Mouse (Mus musculus) stomach, postnatal 0 days (tissue): ENCODE data around the gene Sipa1l1. TPM values are rescaled to one million over a fixed set of nuclear protein-coding genes. Genes with fewer than 3 reads are reported as not detected.

Experiments
- ATAC-seq: fragments of 200-750 bp; cut with Nextera tagmentation; 2 replicates; pipeline ENCODE4 v1.8.0; 2017; ENCODE audit not compliant: low FRiP score, low TSS enrichment
- DNase-seq: peaks from one replicate; pipeline ENCODE4 v3.0.0-alpha.2; 2016; ENCODE audit warnings: low spot score
- H3K27ac ChIP-seq: fragments of 300-500 bp; sonication (generic); replicated peaks from 2 replicates; pipeline ENCODE4 v1.5.1; 2014; ENCODE audit warnings: mild to moderate bottlenecking, control low read depth
- H3K27me3 ChIP-seq: fragments of 300-500 bp; sonication (generic); 2 replicates; pipeline ENCODE4 v1.6.1; 2014; ENCODE audit warnings: low read length; ENCODE audit not compliant: control insufficient read depth, insufficient read depth
- H3K36me3 ChIP-seq: fragments of 300-500 bp; sonication (generic); 2 replicates; pipeline ENCODE4 v1.6.1; 2014; ENCODE audit warnings: low read length, mixed read lengths; ENCODE audit not compliant: control insufficient read depth, insufficient read depth
- H3K4me1 ChIP-seq: fragments of 300-500 bp; sonication (generic); replicated peaks from 2 replicates; pipeline ENCODE4 v1.6.1; 2014; ENCODE audit warnings: antibody characterized with exemption; ENCODE audit not compliant: control insufficient read depth, insufficient read depth
- H3K4me2 ChIP-seq: fragments of 300-500 bp; sonication (generic); replicated peaks from 2 replicates; pipeline ENCODE4 v1.6.1; 2014; ENCODE audit warnings: low read depth, mild to moderate bottlenecking, control low read depth, moderate library complexity
- H3K4me3 ChIP-seq: fragments of 300-500 bp; sonication (generic); 2 replicates; pipeline ENCODE4 v1.5.1; 2014; ENCODE audit warnings: low read depth, low read length, control low read depth
- H3K9ac ChIP-seq: fragments of 300-500 bp; sonication (generic); 2 replicates; pipeline ENCODE4 v1.6.1; 2014; ENCODE audit warnings: mild to moderate bottlenecking, low read length, control low read depth, mixed read lengths
- H3K9me3 ChIP-seq: fragments of 300-500 bp; sonication (generic); 2 replicates; pipeline ENCODE4 v1.6.1; 2016; ENCODE audit warnings: low read length; ENCODE audit not compliant: control insufficient read depth
- CTCF ChIP-seq: IDR thresholded peaks from 2 replicates; pipeline ENCODE4 v1.5.1; 2016; ENCODE audit warnings: antibody characterized with exemption, low read depth, mild to moderate bottlenecking, moderate library complexity
- EP300 ChIP-seq: optimal IDR thresholded peaks from 2 replicates; pipeline ENCODE3; 2016; ENCODE audit warnings: antibody characterized with exemption
- WGBS: fragments of 180-500 bp; shearing (Covaris S2); extraction: QIAGEN DNeasy Blood & Tissue Kit; methylation state at CpG from one replicate; pipeline ENCODE4 v1.1.7; 2014; 5-methylcytosine and 5-hydroxymethylcytosine counted together
- polyA plus RNA-seq: library from polyadenylated mRNA; unstranded; fragments of >200 nt; fragmentation: Nextera tagmentation; extraction: Ambion mirVana; gene quantifications from 2 replicates; pipeline ENCODE4 v1.2.1, GENCODE M21; 2015

Gene Sipa1l1
- polyA plus RNA-seq, 1 experiment from 2014 or later: 9.2 TPM

GRCm38 (mm10) chr12:82158516-82158915 lies 10.6 kb upstream of the Sipa1l1 start:
- DNase-seq: no peak
- Histone ChIP-seq H3K36me3 (no peaks in the 10 kb centered on the region), H3K4me3 (no peak overlapping the region), H3K9me3 (no peaks in the 10 kb centered on the region), H3K9ac (no peak overlapping the region), H3K4me2 (no peak overlapping the region), H3K4me1 (no peaks in the 10 kb centered on the region), H3K27me3 (no peaks in the 10 kb centered on the region), H3K27ac (no peak overlapping the region)
- no peak for ATAC-seq
- no peak for TF ChIP-seq EP300
- no peak for TF ChIP-seq CTCF
- WGBS: 95% methylated on average over 16 of the region's 16 CpGs

- DNase-seq (no peak), ATAC-seq (no peak)
- TF ChIP-seq EP300 (no peak), CTCF (peak; percentile 18; the same call in 1 of the 2 replicates)
- H3K4me3 ChIP-seq: no peak overlapping the region
- H3K27ac ChIP-seq: no peak overlapping the region
- H3K4me2 ChIP-seq: no peak overlapping the region
- no peaks in the 10 kb centered on the region for H3K4me1 ChIP-seq
- H3K9ac ChIP-seq: no peak overlapping the region
- 96% methylated on average over 3 of the region's 3 CpGs for WGBS
- H3K27me3 ChIP-seq: no peaks in the 10 kb centered on the region
- no peaks in the 10 kb centered on the region for H3K9me3 ChIP-seq
- H3K36me3 ChIP-seq: no peaks in the 10 kb centered on the region
These were observed 9.7 kb upstream of the Sipa1l1 start for GRCm38 (mm10) chr12:82159372-82159771.

GRCm38 (mm10) chr12:82165651-82166050 lies 3.5 kb upstream of the Sipa1l1 start:
- no peak overlapping the region for H3K4me2 ChIP-seq
- H3K4me3 ChIP-seq: no peak overlapping the region
- H3K27ac ChIP-seq: no peak overlapping the region
- 65% methylated on average over 4 of the region's 4 CpGs for WGBS
- TF ChIP-seq EP300 (no peak), CTCF (no peak)
- DNase-seq: no peak
- no peak for ATAC-seq
- H3K36me3 ChIP-seq: no peaks in the 10 kb centered on the region
- H3K9me3 ChIP-seq: no peaks in the 10 kb centered on the region
- no peaks in the 10 kb centered on the region for H3K4me1 ChIP-seq
- no peak overlapping the region for H3K9ac ChIP-seq
- H3K27me3 ChIP-seq: no peaks in the 10 kb centered on the region

- ATAC-seq: no peak
These were observed 3.0 kb upstream of the Sipa1l1 start for GRCm38 (mm10) chr12:82166101-82166571.

GRCm38 (mm10) chr12:82169571-82170431 lies 681 bp downstream of the Sipa1l1 start:
- DNase-seq (peak; percentile 79), ATAC-seq (peak; percentile 79)
- Histone ChIP-seq H3K27me3 (no peaks in the 10 kb centered on the region), H3K4me3 (peak overlapping the region; percentile 89), H3K27ac (peak overlapping the region; percentile 95), H3K36me3 (no peaks in the 10 kb centered on the region), H3K4me2 (peak overlapping the region; percentile 93), H3K4me1 (no peaks in the 10 kb centered on the region; the same call in 1 of the 2 replicates), H3K9ac (peak overlapping the region; percentile 92), H3K9me3 (no peaks in the 10 kb centered on the region)
- TF ChIP-seq EP300: no peak
- 0 out of 2 replicates have a peak, but pooled peaks have one; percentile 12 for TF ChIP-seq CTCF
- WGBS: under 1% methylated on average over 69 of the region's 109 CpGs

More at GRCm38 (mm10) chr12:82166101-82166571, 3.0 kb upstream of the Sipa1l1 start:
- Histone ChIP-seq H3K4me3 (no peak overlapping the region), H3K4me1 (no peaks in the 10 kb centered on the region), H3K4me2 (peak overlapping the region; percentile 18; the same call in 1 of the 2 replicates), H3K9ac (no peak overlapping the region), H3K36me3 (no peaks in the 10 kb centered on the region), H3K27ac (no peak overlapping the region), H3K27me3 (no peaks in the 10 kb centered on the region), H3K9me3 (no peaks in the 10 kb centered on the region)
- no peak for DNase-seq
- TF ChIP-seq EP300: no peak
- TF ChIP-seq CTCF: no peak
- WGBS: 37% methylated on average over 14 of the region's 14 CpGs
